12 mouse cellular contexts compared by ENCODE assay signal in the genomic region with DNA sequence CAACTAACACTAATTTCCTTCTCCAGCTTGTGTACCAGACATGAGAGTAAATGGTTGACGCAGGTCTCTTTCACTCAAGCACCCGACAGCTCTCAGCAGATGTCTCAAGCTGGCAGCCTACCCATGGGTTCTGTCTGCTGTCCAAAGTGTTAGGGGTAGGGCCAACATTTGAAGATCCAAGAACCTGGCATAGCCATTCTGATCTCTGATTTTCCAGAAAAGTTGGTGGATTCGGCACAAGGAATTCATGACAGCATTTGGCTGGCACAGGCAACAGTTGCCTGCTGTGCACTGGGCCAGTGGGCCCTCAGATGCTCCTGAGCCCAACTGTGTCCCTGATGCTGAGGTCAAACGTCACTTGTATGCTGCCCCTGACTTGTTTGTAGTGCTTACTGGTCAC.
DNase-seq lines count a peak whose midpoint lies in the region; ATAC-seq and TF ChIP-seq lines count a peak whose summit lies in the region.
"Had no signal": no experiment of that assay in that cellular context is flagged by ENCODE, and none has a peak within 500 bp of the region (broad histone marks: within the 10 kb centered on the region; RNA-seq: fewer than 3 reads in every experiment).

No protein-coding gene starts in this region.

- H3K4me3 ChIP-seq in kidney, adult 2 months (ENCODE audit: insufficient read depth, low read depth, low read length), result no peak overlapping the region
- H3K4me3 ChIP-seq in kidney, embryonic 16.5 days (ENCODE audit: low read length), result no peak overlapping the region
- H3K4me3 ChIP-seq: midbrain, embryonic 15.5 days had no signal

- no peak for TF ChIP-seq POLR2A in kidney, adult 2 months (IDR thresholded peaks at IDR 0.05; ENCODE audit: low read depth, low read length)

- no peaks in the 10 kb centered on the region for H3K4me1 ChIP-seq in kidney, adult 2 months (ENCODE audit: control insufficient read depth, insufficient read depth, low read length)
- H3K4me1 ChIP-seq in kidney, embryonic 16.5 days (ENCODE audit: insufficient read depth, low read length), result peaks cover 24% of the 10 kb centered on the region

- no peaks in the 10 kb centered on the region for H3K27me3 ChIP-seq in kidney, adult 2 months (replicated peaks; ENCODE audit: control insufficient read depth, insufficient read depth, low read length)
- no peaks in the 10 kb centered on the region for H3K27me3 ChIP-seq in kidney, embryonic 16.5 days (ENCODE audit: insufficient read depth, low read length)
- H3K27me3 ChIP-seq: midbrain, embryonic 15.5 days had no signal

- 69% methylated on average over 4 of the region's 4 CpGs for WGBS in kidney, adult 2 months
- WGBS in kidney, embryonic 16.5 days, result 81% methylated on average over 4 of the region's 4 CpGs

- DNase-seq in cerebellum, adult 11 months, result peak; percentile 4
- DNase-seq in kidney, adult 2 months, result peak; percentile 38
- peak; percentile 17 to 24 for DNase-seq in cerebellum, postnatal 36 days
- peak; percentile 40 for DNase-seq in lung, postnatal 14 days
- DNase-seq in spleen, postnatal 36 days (ENCODE audit: low spot score in 2 of 2), result no peak
- DNase-seq in left cerebral cortex, postnatal 36 days (ENCODE audit: low spot score in 2 of 2), result no peak

- no peak for TF ChIP-seq CTCF in kidney, adult 2 months (conservative IDR thresholded peaks at IDR 0.05; ENCODE audit: insufficient read depth, insufficient read length, low read depth, low read length)

- H3K9ac ChIP-seq in kidney, embryonic 16.5 days (replicated peaks; ENCODE audit: low read length), result no peak overlapping the region
- H3K9ac ChIP-seq: hindbrain, embryonic 14.5 days; liver, embryonic 14.5 days; midbrain, embryonic 15.5 days had no signal

- no peaks in the 10 kb centered on the region for H3K9me3 ChIP-seq in kidney, embryonic 16.5 days (ENCODE audit: low read length)
- H3K9me3 ChIP-seq: midbrain, embryonic 15.5 days had no signal

- H3K27ac ChIP-seq in kidney, adult 2 months (ENCODE audit: insufficient read depth, low read depth, low read length), result 0 out of 2 replicates have a peak overlapping the region, but pooled peaks have one; percentile 12
- no peak overlapping the region for H3K27ac ChIP-seq in kidney, embryonic 16.5 days (ENCODE audit: low read length)
- H3K27ac ChIP-seq: hindbrain, embryonic 14.5 days; liver, embryonic 14.5 days; midbrain, embryonic 15.5 days had no signal

- intact Hi-C loops in left cerebral cortex, postnatal 36 days (cut with DNase I), result no loop called here

- no peaks in the 10 kb centered on the region for H3K36me3 ChIP-seq in kidney, adult 2 months (ENCODE audit: control insufficient read depth, insufficient read depth, low read length)
- H3K36me3 ChIP-seq in kidney, embryonic 16.5 days (ENCODE audit: insufficient read depth, low read length), result no peaks in the 10 kb centered on the region
- H3K36me3 ChIP-seq: G1E; midbrain, embryonic 15.5 days had no signal

- H3K4me2 ChIP-seq in kidney, embryonic 16.5 days (replicated peaks; ENCODE audit: low read depth, low read length), result no peak overlapping the region
- H3K4me2 ChIP-seq: hindbrain, embryonic 14.5 days; midbrain, embryonic 15.5 days had no signal

- ATAC-seq in cerebellum, adult (ENCODE audit: insufficient number of reproducible peaks, low FRiP score, low TSS enrichment), result no peak
- ATAC-seq in kidney, embryonic 16.5 days (ENCODE audit: low FRiP score, low TSS enrichment), result no peak
- ATAC-seq: midbrain, embryonic 15.5 days had no signal

Comparison
In these comparisons a context has a peak if more than half of its experiments do, and no peak if none do; other contexts are left out.
1. DNase-seq: peak in cerebellum, adult 11 months (single experiment), kidney, adult 2 months (single experiment), cerebellum, postnatal 36 days (2 of 2) and lung, postnatal 14 days (single experiment); none in spleen, postnatal 36 days (0 of 2) and left cerebral cortex, postnatal 36 days (0 of 2).